Comparison of ENCODE assay signal across 27 mouse cellular contexts in the genomic region with DNA sequence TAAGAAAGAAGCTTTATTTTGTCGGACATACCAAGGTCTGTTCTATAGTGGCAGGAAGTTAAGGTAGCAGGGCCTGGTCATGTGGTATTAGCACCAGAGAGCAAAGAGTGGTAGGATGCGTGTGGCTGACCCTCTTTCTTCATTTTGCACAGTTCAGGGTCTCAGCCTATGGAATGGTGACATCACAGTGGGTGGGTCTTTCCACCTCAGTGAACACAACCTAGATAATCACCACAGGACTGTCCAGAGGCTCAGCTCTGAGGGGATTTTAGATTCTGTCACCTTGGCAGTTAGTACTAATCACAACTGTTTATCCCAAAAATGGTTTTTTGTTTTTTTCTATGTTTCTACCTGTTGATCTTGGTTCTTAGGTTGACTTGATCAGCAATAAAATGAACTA.
"Had no signal": no experiment of that assay in that cellular context is flagged by ENCODE, and none has a peak within 500 bp of the region (broad histone marks: within the 10 kb centered on the region; RNA-seq: fewer than 3 reads in every experiment).

No protein-coding gene starts in this region.

- H3K27me3 ChIP-seq: heart, embryonic 13.5 days; heart, embryonic 15.5 days; hindbrain, embryonic 15.5 days; intestine, embryonic 15.5 days; liver, embryonic 13.5 days had no signal

- H3K4me1 ChIP-seq: hindbrain, embryonic 13.5 days; hindbrain, embryonic 15.5 days; intestine, embryonic 15.5 days; liver, embryonic 13.5 days had no signal

- H3K4me3 ChIP-seq: gastrocnemius, adult 2 months; heart, embryonic 10.5 days; heart, embryonic 13.5 days; heart, embryonic 15.5 days; hindbrain, embryonic 10.5 days; hindbrain, embryonic 13.5 days; hindbrain, embryonic 15.5 days; intestine, embryonic 15.5 days; layer of hippocampus, adult 2 months; left cerebral cortex, adult 2 months; limb, embryonic 10.5 days; limb, embryonic 12.5 days; liver, embryonic 13.5 days had no signal

- ATAC-seq: inflammation-experienced regulatory T-cells, adult 6 months; intestine, embryonic 15.5 days; intestine, postnatal 0 days had no signal

- H3K4me2 ChIP-seq: heart, embryonic 13.5 days; heart, embryonic 15.5 days; hindbrain, embryonic 13.5 days; hindbrain, embryonic 15.5 days; intestine, embryonic 15.5 days; limb, embryonic 12.5 days; liver, embryonic 11.5 days; liver, embryonic 13.5 days had no signal

- H3K9me3 ChIP-seq: heart, embryonic 10.5 days; heart, embryonic 13.5 days; heart, embryonic 15.5 days; hindbrain, embryonic 10.5 days; hindbrain, embryonic 13.5 days; hindbrain, embryonic 15.5 days; intestine, embryonic 15.5 days; limb, embryonic 10.5 days; limb, embryonic 12.5 days; liver, embryonic 13.5 days had no signal

- H3K36me3 ChIP-seq: heart, embryonic 10.5 days; heart, embryonic 13.5 days; heart, embryonic 15.5 days; hindbrain, embryonic 10.5 days; hindbrain, embryonic 13.5 days; hindbrain, embryonic 15.5 days; intestine, embryonic 15.5 days; limb, embryonic 10.5 days; limb, embryonic 12.5 days; liver, embryonic 13.5 days had no signal

- DNase-seq: gastrocnemius, adult 2 months; gastrocnemius, postnatal 10 days; gastrocnemius, postnatal 25 days; heart, adult 18-20 months; heart, postnatal 14 days; heart, postnatal 4 days; kidney, adult 18-20 months; kidney, adult 8-10 months; kidney, postnatal 10 days; kidney, postnatal 25 days; kidney, postnatal 4 days; liver; liver, embryonic 13.5 days had no signal

- H3K27ac ChIP-seq: gastrocnemius, adult 2 months; heart, embryonic 10.5 days; heart, embryonic 13.5 days; heart, embryonic 15.5 days; hindbrain, embryonic 10.5 days; hindbrain, embryonic 13.5 days; hindbrain, embryonic 15.5 days; intestine, embryonic 15.5 days; layer of hippocampus, adult 2 months; left cerebral cortex, adult 2 months; limb, embryonic 10.5 days; limb, embryonic 12.5 days; liver, embryonic 13.5 days had no signal

- H3K9ac ChIP-seq: heart, embryonic 13.5 days; heart, embryonic 15.5 days; hindbrain, embryonic 13.5 days; hindbrain, embryonic 15.5 days; intestine, embryonic 15.5 days; limb, embryonic 12.5 days; liver, embryonic 13.5 days had no signal
